Mouse (Mus musculus) cerebellum, postnatal 4 days (tissue): ENCODE data around the gene Cacna1e.

Experiments
- DNase-seq, 2 experiments: peaks; one replicate each; pipeline ENCODE4 v3.0.0; 2022; ENCODE audit warnings: low spot score in 2 of 2, mixed read lengths in 1 of 2

Gene Cacna1e

GRCm38 (mm10) chr1:154712747-154713146, 171.6 kb downstream of the Cacna1e start:
- no peak for DNase-seq

- no peak for DNase-seq
Observed at GRCm38 (mm10) chr1:154707584-154708290, 176.6 kb downstream of the Cacna1e start.

- DNase-seq: no peak
Observed at GRCm38 (mm10) chr1:154706974-154707373, 177.3 kb downstream of the Cacna1e start.

GRCm38 (mm10) chr1:154705882-154706565, 178.3 kb downstream of the Cacna1e start:
- no peak for DNase-seq

GRCm38 (mm10) chr1:154704558-154705185, 179.6 kb downstream of the Cacna1e start:
- no peak for DNase-seq

- no peak for DNase-seq
Observed at GRCm38 (mm10) chr1:154702623-154703022, 181.7 kb downstream of the Cacna1e start.

- no peak for DNase-seq
Observed at GRCm38 (mm10) chr1:154688876-154689665, 195.2 kb downstream of the Cacna1e start.

GRCm38 (mm10) chr1:154686861-154687260, 197.4 kb downstream of the Cacna1e start:
- DNase-seq: peak in 1 of 2 experiments; percentile 15

GRCm38 (mm10) chr1:154683477-154684106, 200.7 kb downstream of the Cacna1e start:
- no peak for DNase-seq

- no peak for DNase-seq
Observed at GRCm38 (mm10) chr1:154678989-154679388, 205.3 kb downstream of the Cacna1e start.

GRCm38 (mm10) chr1:154678151-154678550, 206.2 kb downstream of the Cacna1e start:
- DNase-seq: no peak

GRCm38 (mm10) chr1:154677677-154678076, 206.6 kb downstream of the Cacna1e start:
- no peak for DNase-seq

- DNase-seq: peak in 1 of 2 experiments; percentile 14
Observed at GRCm38 (mm10) chr1:154663721-154664120, 220.6 kb downstream of the Cacna1e start.

GRCm38 (mm10) chr1:154661977-154662376, 222.3 kb downstream of the Cacna1e start:
- no peak for DNase-seq

GRCm38 (mm10) chr1:154661221-154661864, 223.0 kb downstream of the Cacna1e start:
- peak; percentile 29 to 54 for DNase-seq

GRCm38 (mm10) chr1:154657366-154657765, 226.9 kb downstream of the Cacna1e start:
- no peak for DNase-seq

GRCm38 (mm10) chr1:154653951-154654350, 230.3 kb downstream of the Cacna1e start:
- no peak for DNase-seq

- no peak for DNase-seq
Observed at GRCm38 (mm10) chr1:154646156-154646950, 237.9 kb downstream of the Cacna1e start.

- no peak for DNase-seq
Observed at GRCm38 (mm10) chr1:154637821-154638220, 246.5 kb downstream of the Cacna1e start.

- no peak for DNase-seq
Observed at GRCm38 (mm10) chr1:154635766-154636165, 248.5 kb downstream of the Cacna1e start.
